Mouse (Mus musculus) lung, embryonic 15.5 days (tissue): ENCODE data around the gene Fam129b. TPM values are rescaled to one million over a fixed set of nuclear protein-coding genes. Genes with fewer than 3 reads are reported as not detected.

Source experiments
- ATAC-seq: fragments of 200-750 bp; cut with Nextera tagmentation; 2 replicates; pipeline ENCODE4 v1.8.0; 2017; ENCODE audit warnings: moderate number of reproducible peaks, borderline replicate concordance; ENCODE audit not compliant: low FRiP score, low TSS enrichment; ENCODE audit errors: extremely low read depth
- H3K27ac ChIP-seq: fragments of 300-500 bp; sonication (generic); 2 replicates; pipeline ENCODE4 v1.5.1; 2015; ENCODE audit warnings: moderate library complexity, mild to moderate bottlenecking, inconsistent platforms
- H3K27me3 ChIP-seq: fragments of 300-500 bp; sonication (generic); 2 replicates; pipeline ENCODE4 v1.6.1; 2015; ENCODE audit warnings: inconsistent platforms
- H3K36me3 ChIP-seq: fragments of 300-500 bp; sonication (generic); 2 replicates; pipeline ENCODE4 v1.6.1; 2015; ENCODE audit warnings: inconsistent platforms
- H3K4me1 ChIP-seq: fragments of 300-500 bp; sonication (generic); 2 replicates; pipeline ENCODE4 v1.6.1; 2015; ENCODE audit warnings: inconsistent platforms
- H3K4me2 ChIP-seq: fragments of 300-500 bp; sonication (generic); 2 replicates; pipeline ENCODE4 v1.6.1; 2015; ENCODE audit warnings: inconsistent platforms, mild to moderate bottlenecking, moderate library complexity
- H3K4me3 ChIP-seq: fragments of 300-500 bp; sonication (generic); 2 replicates; pipeline ENCODE4 v1.5.1; 2015; ENCODE audit warnings: mild to moderate bottlenecking, inconsistent platforms
- H3K9ac ChIP-seq: fragments of 300-500 bp; sonication (generic); 2 replicates; pipeline ENCODE4 v1.6.1; 2015; ENCODE audit warnings: inconsistent platforms
- H3K9me3 ChIP-seq: fragments of 300-500 bp; sonication (generic); 2 replicates; pipeline ENCODE4 v1.6.1; 2016; ENCODE audit warnings: inconsistent platforms
- WGBS: fragments of 180-500 bp; shearing (Covaris S2); methylation state at CpG from one replicate; pipeline ENCODE4 v1.1.7; 2015; 5-methylcytosine and 5-hydroxymethylcytosine counted together
- polyA plus RNA-seq: library from polyadenylated mRNA; unstranded; fragments of >200 nt; fragmentation: Nextera tagmentation; extraction: Ambion mirVana; gene quantifications from 2 replicates; pipeline ENCODE4 v1.2.1, GENCODE M21; 2015

The Fam129b gene
- polyA plus RNA-seq, 1 experiment from 2014 or later, result 117 TPM

- ATAC-seq, result peak; percentile 78
- Histone ChIP-seq H3K27ac (peak overlapping the region; percentile 92), H3K27me3 (no peaks in the 10 kb centered on the region), H3K9me3 (no peaks in the 10 kb centered on the region), H3K4me2 (no peak overlapping the region), H3K4me3 (no peak overlapping the region), H3K4me1 (peaks cover 41% of the 10 kb centered on the region), H3K9ac (peak overlapping the region; percentile 3), H3K36me3 (peaks cover 77% of the 10 kb centered on the region)
- 33% methylated on average over 3 of the region's 3 CpGs for WGBS
These were observed 39.0 kb downstream of the Fam129b start for GRCm38 (mm10) chr2:32914896-32915295.

DNA sequence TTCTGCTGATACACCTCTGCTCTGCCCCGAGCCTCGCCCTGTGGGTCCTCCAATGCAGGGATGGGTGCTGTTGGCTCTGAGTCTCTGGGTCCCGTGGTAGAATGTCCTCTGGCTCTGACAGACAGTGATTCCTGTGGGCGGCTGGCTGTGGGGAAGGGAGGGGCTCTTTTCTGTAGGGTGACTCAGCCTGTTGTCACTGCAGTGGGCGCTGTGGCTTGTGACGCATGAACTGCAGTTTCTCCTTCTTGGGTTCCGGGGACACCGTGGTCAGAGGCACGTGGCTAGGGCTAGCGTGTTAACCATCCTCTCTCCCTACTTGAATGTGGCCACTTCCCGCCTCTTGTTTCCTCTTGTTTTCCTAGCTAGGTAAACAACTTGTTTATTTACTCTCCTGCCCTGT is 41.6 kb downstream of the Fam129b start:
- ATAC-seq, result no peak
- Histone ChIP-seq H3K4me3 (no peak overlapping the region), H3K27me3 (no peaks in the 10 kb centered on the region), H3K4me1 (peaks cover 25% of the 10 kb centered on the region), H3K36me3 (peaks cover 79% of the 10 kb centered on the region), H3K27ac (no peak overlapping the region), H3K4me2 (no peak overlapping the region), H3K9ac (no peak overlapping the region), H3K9me3 (no peaks in the 10 kb centered on the region)
- WGBS, result 66% methylated on average over 11 of the region's 11 CpGs

DNA sequence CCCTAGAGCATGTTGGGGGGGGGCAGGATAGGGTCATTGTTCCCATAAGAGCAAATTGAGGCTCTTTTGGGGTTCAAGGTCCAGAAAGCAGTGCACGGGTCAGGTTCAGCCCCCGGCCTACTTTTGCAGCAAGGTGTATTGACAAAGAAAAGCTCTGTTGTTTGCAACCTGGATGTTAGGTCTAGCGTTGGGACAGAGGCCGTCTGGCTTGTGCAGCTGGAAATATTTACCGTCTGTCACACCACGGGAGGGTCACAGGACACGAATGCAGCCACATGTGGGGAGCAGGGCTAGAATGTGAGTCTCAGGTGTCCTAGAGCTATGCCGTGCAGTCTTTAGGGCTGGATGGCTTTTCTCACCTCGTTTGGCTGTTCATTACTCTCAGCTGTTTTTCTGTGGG is 42.5 kb downstream of the Fam129b start:
- Histone ChIP-seq H3K4me1 (peaks cover 19% of the 10 kb centered on the region), H3K4me2 (no peak overlapping the region), H3K27me3 (no peaks in the 10 kb centered on the region), H3K36me3 (peaks cover 80% of the 10 kb centered on the region), H3K9ac (no peak overlapping the region), H3K27ac (no peak overlapping the region), H3K9me3 (no peaks in the 10 kb centered on the region), H3K4me3 (no peak overlapping the region)
- no peak for ATAC-seq
- 60% methylated on average over 9 of the region's 9 CpGs for WGBS

GRCm38 (mm10) chr2:32921235-32921634 is 45.3 kb downstream of the Fam129b start:
- no peak overlapping the region for H3K9ac ChIP-seq
- peaks cover 88% of the 10 kb centered on the region for H3K36me3 ChIP-seq
- ATAC-seq, result no peak
- no peaks in the 10 kb centered on the region for H3K27me3 ChIP-seq
- 86% methylated on average over 7 of the region's 7 CpGs for WGBS
- H3K4me1 ChIP-seq, result peaks cover 3% of the 10 kb centered on the region; the same call in 1 of the 2 replicates
- no peaks in the 10 kb centered on the region for H3K9me3 ChIP-seq
- no peak overlapping the region for H3K4me2 ChIP-seq
- H3K27ac ChIP-seq, result no peak overlapping the region
- no peak overlapping the region for H3K4me3 ChIP-seq

GRCm38 (mm10) chr2:32921801-32922380 is 46.0 kb downstream of the Fam129b start:
- Histone ChIP-seq H3K27ac (no peak overlapping the region), H3K4me1 (peaks cover 8% of the 10 kb centered on the region; the same call in 1 of the 2 replicates), H3K4me3 (no peak overlapping the region), H3K9ac (no peak overlapping the region), H3K27me3 (no peaks in the 10 kb centered on the region), H3K9me3 (no peaks in the 10 kb centered on the region), H3K4me2 (no peak overlapping the region), H3K36me3 (peaks cover 85% of the 10 kb centered on the region)
- WGBS, result 86% methylated on average over 15 of the region's 15 CpGs
- ATAC-seq, result no peak

DNA sequence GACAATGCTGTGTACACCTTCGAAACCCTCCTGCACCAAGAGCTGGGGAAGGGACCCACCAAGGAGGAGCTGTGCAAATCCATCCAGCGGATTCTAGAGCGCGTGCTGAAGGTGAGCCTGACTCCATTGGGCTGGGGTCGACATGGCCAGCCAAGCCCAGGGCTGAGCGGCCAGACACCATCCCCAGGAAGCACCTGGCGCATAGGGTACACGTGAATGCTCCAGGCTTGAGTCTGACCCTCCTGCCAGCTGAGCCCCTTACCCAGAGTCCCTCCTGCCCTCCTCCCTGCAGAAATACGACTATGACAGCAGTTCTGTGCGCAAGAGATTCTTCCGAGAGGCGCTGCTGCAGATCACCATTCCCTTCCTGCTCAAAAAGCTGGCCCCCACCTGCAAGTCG is 46.6 kb downstream of the Fam129b start:
- WGBS, result 89% methylated on average over 13 of the region's 13 CpGs
- H3K9me3 ChIP-seq, result no peaks in the 10 kb centered on the region
- peaks cover 80% of the 10 kb centered on the region for H3K36me3 ChIP-seq
- H3K9ac ChIP-seq, result no peak overlapping the region
- H3K4me1 ChIP-seq, result peaks cover 10% of the 10 kb centered on the region; the same call in 1 of the 2 replicates
- no peak overlapping the region for H3K4me2 ChIP-seq
- no peaks in the 10 kb centered on the region for H3K27me3 ChIP-seq
- no peak overlapping the region for H3K4me3 ChIP-seq
- H3K27ac ChIP-seq, result no peak overlapping the region
- ATAC-seq, result no peak

DNA sequence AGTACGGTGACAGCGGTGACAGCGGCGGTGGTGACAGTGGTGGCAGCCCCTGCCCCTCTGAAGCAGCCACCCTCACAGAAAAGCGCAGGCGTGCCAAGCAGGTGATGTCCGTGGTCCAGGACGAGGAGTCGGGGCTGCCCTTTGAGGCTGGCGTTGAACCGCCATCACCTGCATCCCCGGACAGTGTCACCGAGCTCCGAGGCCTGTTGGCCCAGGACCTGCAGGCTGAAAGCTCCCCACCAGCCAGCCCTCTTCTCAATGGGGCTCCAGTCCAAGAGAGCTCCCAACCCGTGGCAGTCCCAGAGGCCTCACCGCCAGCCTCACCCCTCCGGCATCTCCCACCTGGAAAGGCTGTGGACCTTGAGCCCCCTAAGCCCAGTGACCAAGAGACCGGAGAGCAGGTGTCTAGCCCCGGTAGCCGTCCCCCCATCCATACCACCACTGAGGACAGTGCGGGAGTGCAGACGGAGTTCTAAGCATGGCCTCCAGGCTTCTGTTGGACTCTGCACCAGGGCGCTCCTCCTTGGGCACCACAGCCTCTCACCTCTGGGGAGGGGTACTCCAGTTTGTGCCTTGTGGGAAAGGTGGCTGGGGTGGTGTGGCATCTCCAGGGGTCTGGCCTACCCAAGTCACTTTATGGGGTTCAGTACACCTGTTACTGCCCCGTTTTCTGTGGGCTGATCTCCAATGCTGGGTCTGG is 47.8 kb downstream of the Fam129b start:
- ATAC-seq, result no peak
- no peak overlapping the region for H3K4me2 ChIP-seq
- no peak overlapping the region for H3K27ac ChIP-seq
- 90% methylated on average over 24 of the region's 24 CpGs for WGBS
- H3K4me3 ChIP-seq, result no peak overlapping the region
- no peaks in the 10 kb centered on the region for H3K27me3 ChIP-seq
- no peak overlapping the region for H3K9ac ChIP-seq
- peaks cover 69% of the 10 kb centered on the region for H3K36me3 ChIP-seq
- no peaks in the 10 kb centered on the region for H3K9me3 ChIP-seq
- H3K4me1 ChIP-seq, result peaks cover 19% of the 10 kb centered on the region

DNA sequence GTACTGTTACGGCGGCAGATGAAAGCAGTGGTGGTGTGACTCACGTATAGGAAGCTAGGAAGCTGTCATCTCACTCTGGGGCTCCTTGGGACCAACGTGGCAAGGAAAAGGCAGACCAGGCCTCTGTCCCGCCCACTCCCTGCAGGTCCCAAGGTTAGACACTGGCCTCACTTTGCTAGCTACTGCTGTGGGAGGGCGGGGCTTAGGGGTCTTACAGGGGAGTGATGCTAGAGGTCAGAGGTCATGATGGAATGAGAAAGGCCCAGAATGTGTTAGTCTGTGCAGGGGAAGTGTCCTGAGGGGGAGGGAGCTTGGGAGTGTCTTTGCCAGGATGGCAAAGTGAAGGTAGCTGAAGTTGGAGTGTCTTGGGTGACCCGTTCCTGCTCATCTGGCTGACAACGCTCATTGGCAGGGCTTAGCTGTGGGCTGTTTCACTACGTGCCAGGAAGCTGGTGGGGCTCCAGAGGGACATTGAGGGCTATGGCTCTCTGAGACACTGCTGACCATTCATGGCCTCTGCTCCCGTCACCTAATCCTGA is 48.5 kb downstream of the Fam129b start:
- H3K4me2 ChIP-seq, result no peak overlapping the region
- no peak overlapping the region for H3K27ac ChIP-seq
- peaks cover 62% of the 10 kb centered on the region for H3K36me3 ChIP-seq
- ATAC-seq, result no peak
- no peak overlapping the region for H3K4me3 ChIP-seq
- no peak overlapping the region for H3K9ac ChIP-seq
- H3K27me3 ChIP-seq, result no peaks in the 10 kb centered on the region
- WGBS, result 75% methylated on average over 10 of the region's 10 CpGs
- H3K4me1 ChIP-seq, result peaks cover 23% of the 10 kb centered on the region
- H3K9me3 ChIP-seq, result no peaks in the 10 kb centered on the region

GRCm38 (mm10) chr2:32926330-32927075 is 50.6 kb downstream of the Fam129b start:
- no peaks in the 10 kb centered on the region for H3K27me3 ChIP-seq
- H3K4me3 ChIP-seq, result no peak overlapping the region
- peaks cover 23% of the 10 kb centered on the region for H3K4me1 ChIP-seq
- H3K9ac ChIP-seq, result no peak overlapping the region
- 81% methylated on average over 11 of the region's 12 CpGs for WGBS
- no peak overlapping the region for H3K4me2 ChIP-seq
- peaks cover 41% of the 10 kb centered on the region for H3K36me3 ChIP-seq
- no peak for ATAC-seq
- H3K27ac ChIP-seq, result peak overlapping the region; percentile 95
- H3K9me3 ChIP-seq, result no peaks in the 10 kb centered on the region

- H3K9ac ChIP-seq, result no peak overlapping the region
- H3K4me2 ChIP-seq, result peak overlapping the region; percentile 35
- peak; percentile 28; the same call in 1 of the 2 replicates for ATAC-seq
- WGBS, result 45% methylated on average over 15 of the region's 15 CpGs
- peaks cover 28% of the 10 kb centered on the region for H3K36me3 ChIP-seq
- H3K9me3 ChIP-seq, result no peaks in the 10 kb centered on the region
- peaks cover 27% of the 10 kb centered on the region for H3K4me1 ChIP-seq
- H3K4me3 ChIP-seq, result no peak overlapping the region
- H3K27me3 ChIP-seq, result no peaks in the 10 kb centered on the region
- H3K27ac ChIP-seq, result peak overlapping the region; percentile 95
These were observed 51.8 kb downstream of the Fam129b start for GRCm38 (mm10) chr2:32927624-32928234.

DNA sequence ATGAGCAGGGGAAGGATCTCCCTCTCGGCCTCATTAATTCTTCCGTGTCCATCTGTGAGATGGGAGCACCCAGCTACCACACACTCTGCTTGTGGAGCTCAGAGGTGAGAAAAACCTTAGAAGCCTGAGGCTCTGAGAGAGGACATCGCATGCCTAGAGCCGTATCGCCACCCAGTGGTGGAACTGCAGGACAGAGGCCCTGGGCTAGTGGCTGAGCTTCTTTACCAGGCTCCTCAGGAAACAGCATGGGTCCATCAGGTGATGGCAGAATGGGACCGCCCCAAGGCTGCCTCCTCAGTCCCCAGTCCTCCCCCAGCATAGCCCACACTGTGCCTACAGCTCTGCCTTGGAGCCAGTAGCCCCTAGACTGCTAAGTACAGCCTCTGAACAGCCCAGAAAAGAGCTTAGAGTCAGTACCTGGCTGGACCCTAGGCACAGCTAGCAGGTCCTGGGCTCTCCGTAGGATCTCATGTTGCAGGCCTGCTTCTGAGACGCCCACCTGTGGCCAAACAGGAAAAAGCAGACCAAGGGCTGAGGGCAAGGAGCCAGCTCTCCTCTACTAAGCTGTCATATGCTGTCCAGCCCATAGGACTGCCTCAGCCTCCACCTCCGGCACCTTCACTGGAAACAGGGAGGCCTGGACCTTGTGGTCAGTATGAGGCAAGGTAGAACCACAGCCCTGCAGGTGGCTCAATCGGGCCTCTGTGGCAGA is 52.5 kb downstream of the Fam129b start:
- no peak overlapping the region for H3K4me3 ChIP-seq
- peak overlapping the region; percentile 95 for H3K27ac ChIP-seq
- no peak overlapping the region; the same call in 1 of the 2 replicates for H3K9ac ChIP-seq
- peak overlapping the region; percentile 35 for H3K4me2 ChIP-seq
- ATAC-seq, result peak; percentile 56
- peaks cover 27% of the 10 kb centered on the region for H3K4me1 ChIP-seq
- H3K27me3 ChIP-seq, result no peaks in the 10 kb centered on the region
- WGBS, result 26% methylated on average over 10 of the region's 10 CpGs
- peaks cover 22% of the 10 kb centered on the region for H3K36me3 ChIP-seq
- H3K9me3 ChIP-seq, result no peaks in the 10 kb centered on the region
